Mouse (Mus musculus) frontal cortex, adult 2 months (tissue): ENCODE measurements around the gene Tnni3. TPM values are rescaled to one million over a fixed set of nuclear protein-coding genes. Genes with fewer than 3 reads are reported as not detected.

Experiments used
- DNase-seq, 2 experiments: peaks; one replicate each; pipeline ENCODE4 v3.0.0; 2022; ENCODE audit warnings: low spot score in 1 of 2; ENCODE audit errors: extremely low spot score in 1 of 2
- polyA plus RNA-seq: library from polyadenylated mRNA; depleted of rRNA; stranded (reverse); fragments of >200 nt; gene quantifications from 2 replicates; pipeline ENCODE4 v1.2.3, GENCODE M21; 2012; rRNA removed

The Tnni3 gene
- polyA plus RNA-seq, 1 experiment, result 8.3 TPM

DNA sequence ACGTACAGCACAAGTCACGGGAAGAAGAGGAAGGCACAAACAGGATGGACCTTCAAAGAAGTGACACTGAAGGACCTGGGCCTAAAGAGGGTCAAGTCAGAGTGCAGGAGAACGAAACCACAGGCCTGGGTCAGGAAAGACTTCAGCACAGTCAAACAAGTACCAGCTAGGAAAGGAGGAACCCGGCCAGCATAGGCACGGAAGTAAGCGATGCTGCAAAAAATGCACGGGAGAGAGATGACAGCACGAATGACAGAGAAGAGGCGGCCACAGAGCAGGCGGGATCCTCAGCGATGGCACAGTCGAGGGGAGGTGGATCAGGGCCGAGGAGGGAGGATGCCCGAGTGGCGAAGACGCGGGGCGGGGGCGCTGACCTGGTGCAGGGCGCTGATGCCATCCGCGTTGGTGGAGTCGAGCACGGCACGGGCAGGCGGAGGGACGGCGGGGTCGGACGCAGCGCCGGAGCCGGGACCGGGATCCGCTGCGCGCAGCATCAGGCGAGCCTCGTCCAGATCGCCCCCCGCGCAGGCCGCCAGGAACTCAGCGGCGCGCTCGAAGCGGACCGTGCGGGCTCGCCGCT, 23.0 kb downstream of the Tnni3 start:
- DNase-seq, result peak; percentile 34 to 48

GRCm38 (mm10) chr7:4499034-4499433, 25.0 kb downstream of the Tnni3 start:
- no peak for DNase-seq

DNA sequence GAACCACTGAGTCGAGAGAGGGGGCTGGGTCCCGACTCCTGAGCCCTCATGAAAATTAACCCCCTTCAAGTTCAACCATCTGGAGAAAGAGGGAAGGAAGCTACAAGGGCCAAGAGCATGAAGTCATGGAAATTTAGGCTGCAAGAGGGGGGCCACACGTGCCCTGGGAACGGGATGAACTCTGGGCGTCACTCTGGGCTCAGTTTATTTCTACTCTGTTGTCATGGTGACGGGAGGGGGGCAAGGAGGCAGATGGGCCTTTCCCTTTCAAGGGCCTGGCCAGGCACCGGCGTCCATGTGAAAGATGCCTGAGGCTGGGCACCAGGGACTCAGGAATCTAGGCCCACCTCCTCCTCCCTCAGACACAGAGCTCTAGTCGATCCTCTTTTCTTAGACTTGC, 25.8 kb downstream of the Tnni3 start:
- no peak for DNase-seq

DNA sequence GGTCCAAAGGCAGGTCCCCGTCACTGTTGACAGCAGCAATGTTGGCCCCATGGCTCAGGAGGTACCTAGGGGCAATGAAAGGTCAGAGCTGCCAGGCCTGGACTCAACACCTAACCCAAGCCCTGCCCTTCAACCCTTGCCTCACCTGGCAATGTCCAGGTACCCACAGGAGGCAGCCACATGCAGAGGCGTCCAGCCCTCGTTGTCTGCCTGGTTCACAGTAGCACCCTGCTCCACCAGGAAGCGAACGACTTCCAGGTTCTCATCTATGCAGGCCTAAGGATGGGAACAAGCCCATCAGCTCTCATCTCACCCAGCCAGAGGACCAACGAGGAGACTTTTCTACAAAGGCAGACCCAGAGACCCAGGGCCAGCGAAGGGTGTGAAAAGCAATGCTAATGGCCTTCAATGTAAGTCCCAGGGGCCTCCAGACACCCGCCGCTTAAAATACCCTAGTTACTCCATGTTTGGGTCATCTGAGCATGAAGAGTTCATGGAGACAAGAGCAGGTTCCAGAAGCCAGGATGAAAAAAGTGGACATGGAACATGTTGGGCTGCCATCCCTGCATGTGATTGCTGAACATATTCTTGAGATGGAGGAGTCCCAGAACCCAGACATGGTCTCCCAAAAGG, 26.6 kb downstream of the Tnni3 start:
- DNase-seq, result no peak

DNA sequence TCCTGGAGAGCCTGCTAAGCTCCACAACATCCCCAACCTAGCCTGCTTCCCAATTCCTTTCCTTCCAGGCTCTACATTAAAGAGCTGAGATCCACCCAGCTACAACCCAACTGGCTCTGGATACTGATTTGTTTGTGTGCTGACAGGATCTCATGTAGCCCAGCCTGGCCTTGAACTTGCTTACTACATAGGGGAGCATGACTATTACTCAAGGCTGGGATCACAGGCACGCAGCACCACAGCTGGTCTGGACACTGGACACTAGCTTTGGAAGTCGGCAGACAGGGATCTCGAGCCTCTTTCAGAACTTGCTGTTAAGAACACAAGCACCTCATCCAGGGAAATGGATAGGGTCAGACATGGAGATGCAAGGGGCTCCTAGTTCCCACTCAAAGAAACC, 27.6 kb downstream of the Tnni3 start:
- no peak for DNase-seq

GRCm38 (mm10) chr7:4493991-4494390, 30.0 kb downstream of the Tnni3 start:
- DNase-seq, result no peak

- no peak for DNase-seq
Measured at GRCm38 (mm10) chr7:4492284-4493224, 31.5 kb downstream of the Tnni3 start.

DNA sequence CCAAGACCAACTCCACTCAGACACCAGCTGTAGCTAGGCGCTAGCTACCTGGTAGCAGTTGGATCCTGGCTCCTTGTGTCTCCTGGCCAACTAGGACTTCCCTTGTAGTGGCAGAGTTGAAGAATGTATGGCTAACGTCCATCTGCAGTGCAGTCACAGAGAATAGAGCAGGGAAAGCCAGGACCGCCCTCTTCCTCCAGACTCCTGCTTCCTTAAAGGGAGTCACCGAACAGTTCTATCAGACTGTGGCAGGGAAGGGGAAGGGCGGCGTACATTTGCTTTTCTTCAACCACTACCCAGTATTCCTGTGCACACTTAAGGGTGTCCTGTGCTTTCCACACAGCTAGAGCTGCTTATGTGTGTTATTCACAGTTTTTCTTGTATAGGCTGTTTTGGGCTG, 32.7 kb downstream of the Tnni3 start:
- no peak for DNase-seq

DNA sequence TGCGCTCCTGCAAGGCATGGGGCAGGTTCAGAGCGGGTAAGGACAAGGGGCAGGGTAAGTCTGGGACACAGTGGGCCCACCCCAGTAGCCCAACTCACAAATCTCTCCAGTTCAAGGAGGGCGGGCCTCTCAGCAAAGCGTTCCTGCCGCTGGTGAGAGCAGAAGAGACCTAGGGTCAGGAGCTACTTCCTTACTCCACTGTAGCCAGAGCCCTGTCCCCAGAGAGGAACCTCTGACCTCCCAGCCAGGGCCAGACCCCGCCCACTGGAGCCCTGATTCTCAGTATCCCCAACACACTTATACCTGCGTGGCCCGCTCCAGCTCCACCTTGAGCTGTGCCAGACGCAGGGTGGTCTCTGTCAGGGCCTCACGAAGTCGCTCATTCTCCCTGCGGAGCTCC, 41.7 kb downstream of the Tnni3 start:
- DNase-seq, result no peak

- peak in 1 of 2 experiments; percentile 65 for DNase-seq
Measured at GRCm38 (mm10) chr7:4479674-4480073, 44.4 kb downstream of the Tnni3 start.

DNA sequence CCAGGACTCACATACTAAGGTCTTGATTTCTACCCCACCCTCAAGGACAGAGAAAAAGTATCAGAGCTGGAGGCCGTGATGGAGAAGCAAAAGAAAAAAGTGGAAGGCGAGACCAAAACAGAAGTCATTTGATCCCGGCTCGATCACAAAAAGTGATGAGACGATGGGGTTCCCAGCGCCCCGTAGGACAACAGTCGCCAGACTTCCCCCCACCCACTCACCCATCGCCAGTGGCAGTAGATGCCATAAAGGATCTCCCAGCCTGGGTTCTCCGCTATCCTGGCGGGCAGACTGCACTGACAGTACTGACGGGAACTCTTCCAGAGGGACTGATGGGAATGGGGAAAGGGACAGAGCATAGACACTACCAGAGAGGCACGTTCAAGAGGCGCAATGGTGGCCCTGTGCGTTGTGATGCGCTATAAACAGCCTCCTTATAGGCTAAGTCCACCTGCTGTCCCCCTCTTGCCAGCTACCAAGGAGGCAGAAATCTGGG, 45.2 kb downstream of the Tnni3 start:
- DNase-seq, result no peak

- DNase-seq, result peak; percentile 57 to 74
Measured at GRCm38 (mm10) chr7:4478021-4478795, 45.8 kb downstream of the Tnni3 start.

GRCm38 (mm10) chr7:4473940-4474339, 50.1 kb downstream of the Tnni3 start:
- DNase-seq, result no peak

DNA sequence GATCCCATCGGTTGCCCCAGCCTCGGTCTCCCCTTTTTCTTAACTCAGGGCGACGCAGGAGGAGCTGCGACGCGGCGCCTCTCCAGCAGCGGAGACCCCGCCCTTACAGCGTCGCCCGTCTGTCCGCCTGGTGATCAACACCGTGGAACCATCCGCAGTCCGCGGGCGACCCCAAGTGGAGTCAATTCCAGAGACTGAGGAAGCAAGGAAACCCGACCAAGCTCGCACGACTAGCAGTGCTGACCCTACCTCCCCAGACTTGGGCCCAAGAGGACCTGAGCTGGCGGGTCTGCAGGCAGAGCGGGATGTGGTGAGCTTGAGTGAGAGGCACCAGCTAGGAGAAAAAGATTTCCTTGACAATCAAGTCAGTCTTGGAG, 52.9 kb downstream of the Tnni3 start:
- peak; percentile 58 to 93 for DNase-seq

- DNase-seq, result peak in 1 of 2 experiments; percentile 72
Measured at GRCm38 (mm10) chr7:4470275-4471178, 53.5 kb downstream of the Tnni3 start.

Other genes starting within 250 kb of the Tnni3 start
- not detected in 2 replicates for gene Ncr1, start 186.5 kb downstream of the Tnni3 start, polyA plus RNA-seq
- 0.02 TPM in 1 of 2 replicates, not detected in the other for gene Gp6, start 126.5 kb downstream of the Tnni3 start, polyA plus RNA-seq
- gene Rdh13, start 78.6 kb downstream of the Tnni3 start, polyA plus RNA-seq, result 29.2 and 33.6 TPM in 2 replicates
- gene Eps8l1, start 63.6 kb downstream of the Tnni3 start, polyA plus RNA-seq, result 8.2 and 27.7 TPM in 2 replicates
- 102 and 135 TPM in 2 replicates for gene Ppp1r12c, start 22.5 kb downstream of the Tnni3 start, polyA plus RNA-seq
- 10.7 and 12.6 TPM in 2 replicates for gene Tnnt1, start 7.8 kb downstream of the Tnni3 start, polyA plus RNA-seq
- gene Dnaaf3, start 8.2 kb upstream of the Tnni3 start, polyA plus RNA-seq, result 1.4 and 1.6 TPM in 2 replicates
- 185 and 235 TPM in 2 replicates for gene Syt5, start 23.3 kb upstream of the Tnni3 start, polyA plus RNA-seq
- 1.00 and 1.1 TPM in 2 replicates for gene Ptprh, start 79.8 kb upstream of the Tnni3 start, polyA plus RNA-seq
- 37.9 and 45.7 TPM in 2 replicates for gene Tmem86b, start 107.2 kb upstream of the Tnni3 start, polyA plus RNA-seq
- 128 and 129 TPM in 2 replicates for gene Ppp6r1, start 134.8 kb upstream of the Tnni3 start, polyA plus RNA-seq
- 98.4 and 107 TPM in 2 replicates for gene Hspbp1, start 160.8 kb upstream of the Tnni3 start, polyA plus RNA-seq
- gene Brsk1, start 166.4 kb upstream of the Tnni3 start, polyA plus RNA-seq, result 244 and 251 TPM in 2 replicates
- 0.13 and 0.14 TPM in 2 replicates for gene Tmem150b, start 201.0 kb upstream of the Tnni3 start, polyA plus RNA-seq
- 74.3 and 83.4 TPM in 2 replicates for gene Kmt5c, start 215.9 kb upstream of the Tnni3 start, polyA plus RNA-seq
- gene Cox6b2, start 228.9 kb upstream of the Tnni3 start, polyA plus RNA-seq, result 16.1 and 19.8 TPM in 2 replicates
- gene Fam71e2, start 247.1 kb upstream of the Tnni3 start, polyA plus RNA-seq, result 0.02 TPM in 1 of 2 replicates, not detected in the other